9 mouse cellular contexts compared by ENCODE assay signal in the genomic region with DNA sequence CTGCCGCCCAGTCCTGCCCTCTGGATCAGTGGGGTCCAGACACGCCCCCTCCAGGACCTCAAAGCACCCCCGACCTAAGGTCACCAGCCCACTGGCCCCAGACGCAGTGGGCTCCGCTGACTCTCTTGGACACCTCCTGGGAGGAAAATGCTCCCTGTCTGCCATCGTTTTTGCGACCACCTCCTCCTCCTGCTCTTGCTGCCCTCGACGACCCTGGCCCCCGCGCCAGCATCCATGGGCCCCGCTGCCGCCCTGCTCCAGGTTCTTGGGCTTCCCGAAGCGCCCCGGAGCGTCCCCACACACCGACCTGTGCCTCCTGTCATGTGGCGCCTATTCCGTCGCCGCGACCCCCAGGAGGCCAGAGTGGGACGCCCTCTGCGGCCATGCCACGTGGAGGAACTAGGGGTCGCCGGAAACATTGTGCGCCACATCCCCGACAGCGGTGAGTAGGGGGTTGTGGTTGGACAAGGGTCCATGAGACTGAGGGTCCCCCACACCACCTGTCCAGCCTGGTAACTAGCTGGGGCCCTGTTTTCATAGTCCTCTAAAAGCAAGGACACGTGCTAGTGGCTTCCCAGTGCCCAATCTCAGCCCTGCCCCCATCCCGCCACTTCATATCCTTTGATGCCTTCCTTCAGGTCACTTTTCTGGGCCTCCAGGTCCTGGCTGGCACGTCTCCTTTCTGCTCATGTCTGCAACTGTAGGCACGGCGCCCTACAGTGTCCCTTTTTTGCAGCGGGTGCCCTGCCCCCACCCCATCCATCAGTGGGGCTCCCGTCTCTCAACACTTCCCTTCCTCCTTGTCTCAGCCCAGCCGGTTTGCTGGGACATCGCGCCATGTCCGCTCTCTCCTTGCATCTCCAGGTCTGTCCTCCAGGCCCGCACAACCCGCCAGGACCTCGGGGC. TPM values are rescaled to one million over a fixed set of nuclear protein-coding genes. Genes with fewer than 3 reads are reported as not detected.
DNase-seq lines count a peak whose midpoint lies in the region; ATAC-seq and TF ChIP-seq lines count a peak whose summit lies in the region.
"Had no signal": no experiment of that assay in that cellular context is flagged by ENCODE, and none has a peak within 500 bp of the region (broad histone marks: within the 10 kb centered on the region; RNA-seq: fewer than 3 reads in every experiment).

No protein-coding gene starts in this region.

- H3K4me2 ChIP-seq in lung, postnatal 0 days (replicated peaks; ENCODE audit: low read depth, low read length), result no peak overlapping the region
- peak overlapping the region; percentile 57 for H3K4me2 ChIP-seq in limb, embryonic 13.5 days (replicated peaks)
- peak overlapping the region; percentile 22 for H3K4me2 ChIP-seq in stomach, embryonic 15.5 days

- TF ChIP-seq EP300 in lung, postnatal 0 days (IDR thresholded peaks at IDR 0.05), result no peak

- H3K4me3 ChIP-seq in lung, postnatal 0 days (ENCODE audit: low read depth, low read length), result no peak overlapping the region
- peak overlapping the region; percentile 25 for H3K4me3 ChIP-seq in limb, embryonic 13.5 days
- no peak overlapping the region for H3K4me3 ChIP-seq in stomach, embryonic 15.5 days (replicated peaks)

- no peak overlapping the region for H3K9ac ChIP-seq in lung, postnatal 0 days (replicated peaks; ENCODE audit: low read depth)
- H3K9ac ChIP-seq in limb, embryonic 13.5 days, result peak overlapping the region; percentile 61
- H3K9ac ChIP-seq in stomach, embryonic 15.5 days, result no peak overlapping the region
- H3K9ac ChIP-seq: liver, embryonic 14.5 days had no signal

- WGBS in lung, postnatal 0 days, result 13% methylated on average over 44 of the region's 45 CpGs
- 9% methylated on average over 45 of the region's 45 CpGs for WGBS in limb, embryonic 13.5 days
- 19% methylated on average over 45 of the region's 45 CpGs for WGBS in stomach, embryonic 15.5 days

- TF ChIP-seq CTCF in lung, postnatal 0 days (IDR thresholded peaks at IDR 0.05), result no peak

- H3K36me3 ChIP-seq in lung, postnatal 0 days (ENCODE audit: insufficient read depth, low read length), result peaks cover 19% of the 10 kb centered on the region
- H3K36me3 ChIP-seq in limb, embryonic 13.5 days, result peaks cover 68% of the 10 kb centered on the region
- H3K36me3 ChIP-seq in stomach, embryonic 15.5 days, result peaks cover 38% of the 10 kb centered on the region

- no peaks in the 10 kb centered on the region for H3K9me3 ChIP-seq in lung, postnatal 0 days (ENCODE audit: low read length)
- H3K9me3 ChIP-seq in limb, embryonic 13.5 days, result no peaks in the 10 kb centered on the region
- no peaks in the 10 kb centered on the region for H3K9me3 ChIP-seq in stomach, embryonic 15.5 days

- peak; percentile 42 for DNase-seq in adrenal gland, postnatal 10 days
- no peak for DNase-seq in adrenal gland, adult 8-10 months
- no peak for DNase-seq in lung, postnatal 0 days (ENCODE audit: low spot score)
- DNase-seq in lung, postnatal 36 days, result no peak
- no peak for DNase-seq in layer of hippocampus, adult 18-20 months (ENCODE audit: low spot score in 2 of 2)

- no peaks in the 10 kb centered on the region for H3K27me3 ChIP-seq in lung, postnatal 0 days (replicated peaks; ENCODE audit: insufficient read depth, low read length)
- peaks cover 7% of the 10 kb centered on the region for H3K27me3 ChIP-seq in limb, embryonic 13.5 days
- H3K27me3 ChIP-seq in stomach, embryonic 15.5 days (replicated peaks), result no peaks in the 10 kb centered on the region

- no peaks in the 10 kb centered on the region for H3K4me1 ChIP-seq in lung, postnatal 0 days (ENCODE audit: insufficient read depth, low read depth, low read length)
- peaks cover 26% of the 10 kb centered on the region for H3K4me1 ChIP-seq in limb, embryonic 13.5 days
- no peaks in the 10 kb centered on the region; the same call in 1 of the 2 replicates for H3K4me1 ChIP-seq in stomach, embryonic 15.5 days

- ATAC-seq in lung, postnatal 0 days, result peak; percentile 25
- peak; percentile 17; the same call in 1 of the 2 replicates for ATAC-seq in limb, embryonic 13.5 days (ENCODE audit: low FRiP score, low read depth)
- ATAC-seq in stomach, embryonic 15.5 days (ENCODE audit: insufficient read depth, low FRiP score, low read depth), result peak; percentile 16; the same call in 1 of the 2 replicates
- ATAC-seq in megakaryocyte, adult 5-6 weeks (ENCODE audit: poor library complexity, severe bottlenecking), result no peak

- no peak overlapping the region for H3K27ac ChIP-seq in lung, postnatal 0 days (ENCODE audit: low read length)
- peak overlapping the region; percentile 10; the same call in 1 of the 2 replicates for H3K27ac ChIP-seq in limb, embryonic 13.5 days
- H3K27ac ChIP-seq in stomach, embryonic 15.5 days, result no peak overlapping the region
- H3K27ac ChIP-seq: liver, embryonic 14.5 days had no signal

RNA-seq across cellular contexts. Expression of gene Gdf1, which starts 0.5 kb away (rescaled TPM):
- total RNA-seq in adrenal gland, postnatal 10 days (2021), result 1 to 10 TPM in 1 of 2 experiments, under 1 TPM in 1; 0.88 to 1.2 TPM
- 1 to 10 TPM in 2 of 4 experiments, under 1 TPM in 2; 0.70 to 1.6 (median 1.1) TPM for total RNA-seq in adrenal gland, adult 8-10 months (2022)
- 0.33 and 0.81 TPM in 2 replicates for polyA plus RNA-seq in lung, postnatal 0 days (2015; fragmentation: Nextera tagmentation; extraction: Ambion mirVana)
- 0.78 and 2.7 TPM in 2 replicates for polyA plus RNA-seq in limb, embryonic 13.5 days (2015; fragmentation: Nextera tagmentation; extraction: Ambion mirVana)
- 1.7 and 2.2 TPM in 2 replicates for polyA plus RNA-seq in stomach, embryonic 15.5 days (2015; fragmentation: Nextera tagmentation; extraction: Ambion mirVana)
- total RNA-seq in megakaryocyte, adult 5-6 weeks (2015), result not detected in 2 replicates
- not detected in 2 replicates for total RNA-seq in megakaryocyte, adult 5-6 weeks (2017)
- 10 to 100 TPM; 15.1 to 18.2 TPM for total RNA-seq in layer of hippocampus, adult 18-20 months (2021)

RNA-seq across cellular contexts. Expression of gene Cers1, which starts 14.5 kb away (rescaled TPM):
- total RNA-seq in adrenal gland, postnatal 10 days (2021), result 1 to 10 TPM; 2.3 to 3.7 TPM
- total RNA-seq in adrenal gland, adult 8-10 months (2022), result 1 to 10 TPM; 2.8 to 5.3 (median 4.1) TPM
- 0.63 and 1.6 TPM in 2 replicates for polyA plus RNA-seq in lung, postnatal 0 days (2015; fragmentation: Nextera tagmentation; extraction: Ambion mirVana)
- polyA plus RNA-seq in limb, embryonic 13.5 days (2015; fragmentation: Nextera tagmentation; extraction: Ambion mirVana), result 10.0 and 10.2 TPM in 2 replicates
- 4.2 and 4.4 TPM in 2 replicates for polyA plus RNA-seq in stomach, embryonic 15.5 days (2015; fragmentation: Nextera tagmentation; extraction: Ambion mirVana)
- not detected in 2 replicates for total RNA-seq in megakaryocyte, adult 5-6 weeks (2015)
- not detected in 2 replicates for total RNA-seq in megakaryocyte, adult 5-6 weeks (2017)
- 100 to 1,000 TPM; 112 to 116 TPM for total RNA-seq in layer of hippocampus, adult 18-20 months (2021)

RNA-seq across cellular contexts. Expression of gene Upf1, which starts 23.0 kb away (rescaled TPM):
- 10 to 100 TPM; 49.1 to 51.4 TPM for total RNA-seq in adrenal gland, postnatal 10 days (2021)
- total RNA-seq in adrenal gland, adult 8-10 months (2022), result 10 to 100 TPM; 64.2 to 82.6 (median 76.1) TPM
- 10.4 and 11.1 TPM in 2 replicates for polyA plus RNA-seq in lung, postnatal 0 days (2015; fragmentation: Nextera tagmentation; extraction: Ambion mirVana)
- polyA plus RNA-seq in limb, embryonic 13.5 days (2015; fragmentation: Nextera tagmentation; extraction: Ambion mirVana), result 18.7 and 19.5 TPM in 2 replicates
- 16.1 and 17.5 TPM in 2 replicates for polyA plus RNA-seq in stomach, embryonic 15.5 days (2015; fragmentation: Nextera tagmentation; extraction: Ambion mirVana)
- 10.9 and 11.7 TPM in 2 replicates for total RNA-seq in megakaryocyte, adult 5-6 weeks (2015)
- total RNA-seq in megakaryocyte, adult 5-6 weeks (2017), result 24.4 and 30.7 TPM in 2 replicates
- total RNA-seq in layer of hippocampus, adult 18-20 months (2021), result 10 to 100 TPM; 74.5 to 75.6 TPM

RNA-seq across cellular contexts. Expression of gene Cope, which starts 27.8 kb away (rescaled TPM):
- 100 to 1,000 TPM; 203 to 216 TPM for total RNA-seq in adrenal gland, postnatal 10 days (2021)
- 100 to 1,000 TPM; 190 to 236 (median 226) TPM for total RNA-seq in adrenal gland, adult 8-10 months (2022)
- 266 and 297 TPM in 2 replicates for polyA plus RNA-seq in lung, postnatal 0 days (2015; fragmentation: Nextera tagmentation; extraction: Ambion mirVana)
- polyA plus RNA-seq in limb, embryonic 13.5 days (2015; fragmentation: Nextera tagmentation; extraction: Ambion mirVana), result 340 and 345 TPM in 2 replicates
- 379 and 398 TPM in 2 replicates for polyA plus RNA-seq in stomach, embryonic 15.5 days (2015; fragmentation: Nextera tagmentation; extraction: Ambion mirVana)
- total RNA-seq in megakaryocyte, adult 5-6 weeks (2015), result 163 and 178 TPM in 2 replicates
- 89.1 and 96.1 TPM in 2 replicates for total RNA-seq in megakaryocyte, adult 5-6 weeks (2017)
- total RNA-seq in layer of hippocampus, adult 18-20 months (2021), result 100 to 1,000 TPM; 125 to 149 TPM

RNA-seq across cellular contexts. Expression of gene Ddx49, which starts 27.8 kb away (rescaled TPM):
- total RNA-seq in adrenal gland, postnatal 10 days (2021), result 10 to 100 TPM; 63.4 to 67.7 TPM
- total RNA-seq in adrenal gland, adult 8-10 months (2022), result 10 to 100 TPM; 74.5 to 93.4 (median 86.3) TPM
- polyA plus RNA-seq in lung, postnatal 0 days (2015; fragmentation: Nextera tagmentation; extraction: Ambion mirVana), result 29.9 and 32.5 TPM in 2 replicates
- polyA plus RNA-seq in limb, embryonic 13.5 days (2015; fragmentation: Nextera tagmentation; extraction: Ambion mirVana), result 55.8 and 60.9 TPM in 2 replicates
- polyA plus RNA-seq in stomach, embryonic 15.5 days (2015; fragmentation: Nextera tagmentation; extraction: Ambion mirVana), result 46.3 and 49.8 TPM in 2 replicates
- 17.9 and 19.9 TPM in 2 replicates for total RNA-seq in megakaryocyte, adult 5-6 weeks (2015)
- 53.6 and 81.7 TPM in 2 replicates for total RNA-seq in megakaryocyte, adult 5-6 weeks (2017)
- 10 to 100 TPM; 36.3 to 49.0 TPM for total RNA-seq in layer of hippocampus, adult 18-20 months (2021)

Comparison
In these comparisons a context has a peak if more than half of its experiments do, and no peak if none do; other contexts are left out.
1. RNA of gene Gdf1, which starts 0.5 kb away (total RNA-seq): 15.1 to 18.2 TPM in layer of hippocampus, adult 18-20 months; 0.70 to 1.6 TPM in adrenal gland, adult 8-10 months, 0.88 to 1.2 TPM in adrenal gland, postnatal 10 days and not detected in megakaryocyte, adult 5-6 weeks; every median in the first group is over 4 times any median in the second.
2. RNA of gene Cers1, which starts 14.5 kb away (total RNA-seq): 112 to 116 TPM in layer of hippocampus, adult 18-20 months; 2.8 to 5.3 TPM in adrenal gland, adult 8-10 months, 2.3 to 3.7 TPM in adrenal gland, postnatal 10 days and not detected in megakaryocyte, adult 5-6 weeks; every median in the first group is over 10 times any median in the second.